In genomic region chr19:47316288-47317062, GRCm38 (mm10) we compare ENCODE assay signal across 9 mouse cellular contexts.
A peak's percentile ranks its signal among the peaks of the same experiment; 100 is the strongest.
DNase-seq lines count a peak whose midpoint lies in the region; ATAC-seq and TF ChIP-seq lines count a peak whose summit lies in the region.
"Had no signal": no experiment of that assay in that cellular context is flagged by ENCODE, and none has a peak within 500 bp of the region (broad histone marks: within the 10 kb centered on the region; RNA-seq: fewer than 3 reads in every experiment).

No protein-coding gene starts in this region.

- no peak for ATAC-seq in kidney, postnatal 0 days (replicated peaks; ENCODE audit: low FRiP score, low read depth)
- no peak for ATAC-seq in embryonic facial prominence, embryonic 11.5 days (replicated peaks; ENCODE audit: insufficient number of reproducible peaks, low FRiP score, low TSS enrichment, low read depth)

- DNase-seq in kidney, postnatal 0 days (ENCODE audit: low spot score): no peak
- no peak for DNase-seq in kidney, postnatal 25 days
- no peak for DNase-seq in CH12.LX (ENCODE audit: extremely low read depth)
- no peak for DNase-seq in embryonic facial prominence, embryonic 11.5 days (ENCODE audit: low spot score)
- peak; percentile 59 for DNase-seq in heart, postnatal 4 days
- DNase-seq in Muller cell, postnatal 12 days (ENCODE audit: inconsistent ontology term): no peak
- DNase-seq in adrenal gland, adult 18-20 months (ENCODE audit: low spot score in 2 of 2): no peak
- DNase-seq in thymus, postnatal 0 days (ENCODE audit: low spot score): no peak

- dilution Hi-C loops in CH12.LX (cut with MboI; ENCODE audit: extremely low pct_ligation_motif_present, extremely low pct_unique_long_range_greater_than_20kb, low sequenced_read_pairs): no loop called here

- no peaks in the 10 kb centered on the region for H3K36me3 ChIP-seq in kidney, postnatal 0 days (ENCODE audit: insufficient read depth, low read length)
- H3K36me3 ChIP-seq in CH12.LX (replicated peaks in 1 of 2; ENCODE audit: control insufficient read depth in 1 of 2, insufficient read depth in 1 of 2, low read length in 1 of 2): peaks cover 0 to 36% of the 10 kb centered on the region in 2 experiments
- no peaks in the 10 kb centered on the region for H3K36me3 ChIP-seq in embryonic facial prominence, embryonic 11.5 days (replicated peaks; ENCODE audit: control insufficient read depth, insufficient read depth, low read depth, low read length)

- H3K4me2 ChIP-seq in kidney, postnatal 0 days (ENCODE audit: low read length): no peak overlapping the region
- no peak overlapping the region for H3K4me2 ChIP-seq in CH12.LX (ENCODE audit: insufficient read depth, low read depth, poor library complexity, severe bottlenecking)
- H3K4me2 ChIP-seq in embryonic facial prominence, embryonic 11.5 days (ENCODE audit: low read depth, low read length): no peak overlapping the region

- WGBS in kidney, postnatal 0 days: 67% methylated on average over 19 of the region's 19 CpGs
- WGBS in embryonic facial prominence, embryonic 11.5 days: 66% methylated on average over 19 of the region's 19 CpGs

- no peak for TF ChIP-seq RAD21 in CH12.LX (IDR thresholded peaks at IDR 0.05; ENCODE audit: low read depth, low read length)

- TF ChIP-seq POLR2A in CH12.LX (IDR thresholded peaks at IDR 0.05; ENCODE audit: low read depth, low read length): no peak

- H3K4me1 ChIP-seq in kidney, postnatal 0 days (replicated peaks; ENCODE audit: insufficient read depth, low read length): peaks cover 76% of the 10 kb centered on the region
- peaks cover 11 to 46% of the 10 kb centered on the region in 2 experiments for H3K4me1 ChIP-seq in CH12.LX (ENCODE audit: control insufficient read depth in 1 of 2, insufficient read depth in 2 of 2)
- H3K4me1 ChIP-seq in embryonic facial prominence, embryonic 11.5 days (ENCODE audit: control insufficient read depth, insufficient read depth, low read length): peaks cover 15% of the 10 kb centered on the region

- H3K27me3 ChIP-seq in kidney, postnatal 0 days (ENCODE audit: insufficient read depth, low read length): no peaks in the 10 kb centered on the region
- H3K27me3 ChIP-seq in CH12.LX (replicated peaks): no peaks in the 10 kb centered on the region
- H3K27me3 ChIP-seq in embryonic facial prominence, embryonic 11.5 days (ENCODE audit: control insufficient read depth, insufficient read depth, low read length): no peaks in the 10 kb centered on the region

- peak overlapping the region; percentile 87; the same call in 1 of the 2 replicates for H3K27ac ChIP-seq in kidney, postnatal 0 days
- no peak overlapping the region for H3K27ac ChIP-seq in CH12.LX (ENCODE audit: insufficient read depth, low read depth)
- H3K27ac ChIP-seq in embryonic facial prominence, embryonic 11.5 days (replicated peaks; ENCODE audit: low read depth, low read length): no peak overlapping the region
- H3K27ac ChIP-seq: macrophage had no signal

- H3K9me3 ChIP-seq in kidney, postnatal 0 days (replicated peaks; ENCODE audit: low read length): no peaks in the 10 kb centered on the region
- no peaks in the 10 kb centered on the region for H3K9me3 ChIP-seq in CH12.LX (replicated peaks; ENCODE audit: low read length)
- no peaks in the 10 kb centered on the region for H3K9me3 ChIP-seq in embryonic facial prominence, embryonic 11.5 days (replicated peaks; ENCODE audit: control insufficient read depth, low read length)

- TF ChIP-seq EP300 in CH12.LX (IDR thresholded peaks at IDR 0.05; ENCODE audit: low read length): no peak

- H3K4me3 ChIP-seq in kidney, postnatal 0 days (replicated peaks; ENCODE audit: low read depth, low read length): no peak overlapping the region
- H3K4me3 ChIP-seq in CH12.LX (replicated peaks in 1 of 3; ENCODE audit: low read depth in 2 of 3, low read length in 2 of 3, poor library complexity in 1 of 3): no peak overlapping the region
- no peak overlapping the region for H3K4me3 ChIP-seq in embryonic facial prominence, embryonic 11.5 days (ENCODE audit: low read depth, low read length)

- 0 out of 2 replicates have a peak, but pooled peaks have one; percentile 2 for TF ChIP-seq CTCF in kidney, postnatal 0 days (IDR thresholded peaks at IDR 0.05; ENCODE audit: low read depth)
- no peak for TF ChIP-seq CTCF in CH12.LX (conservative IDR thresholded peaks at IDR 0.05 in 1 of 2, IDR thresholded peaks at IDR 0.05 in 1 of 2; ENCODE audit: low read depth in 2 of 2, low read length in 2 of 2)

- in situ Hi-C loops in CH12.LX (cut with MboI; ENCODE audit: low pct_ligation_motif_present, low pct_unique_long_range_greater_than_20kb, low sequenced_read_pairs): no loop called here

- H3K79me2 ChIP-seq in CH12.LX (replicated peaks; ENCODE audit: control insufficient read depth, extremely low read depth, insufficient read depth, poor library complexity, severe bottlenecking): no peaks in the 10 kb centered on the region

- H3K9ac ChIP-seq in kidney, postnatal 0 days (ENCODE audit: low read depth, low read length): no peak overlapping the region
- H3K9ac ChIP-seq in CH12.LX (ENCODE audit: insufficient read depth, low read depth): no peak overlapping the region
- 0 out of 2 replicates have a peak overlapping the region, but pooled peaks have one; percentile 4 for H3K9ac ChIP-seq in embryonic facial prominence, embryonic 11.5 days (replicated peaks; ENCODE audit: low read length)

TF ChIP-seq in CH12.LX, 34 proteins besides CTCF, POLR2A, EP300 and RAD21:
- TF ChIP-seq BHLHE40 (IDR thresholded peaks at IDR 0.05; ENCODE audit: low read depth, low read length) (0 out of 2 replicates have a peak, but pooled peaks have one; percentile 11), MAFK (IDR thresholded peaks at IDR 0.05; ENCODE audit: insufficient replicate concordance, low read length) (no peak)
